Mouse (Mus musculus): ENCODE data around the gene Ippk.

The Ippk gene

GRCm38 (mm10) chr13:49420754-49421605 lies at the start of gene Ippk:
TSS of gene Ippk (plus strand) at chr13:49421249.
- ATAC-seq (ENCODE audit: insufficient number of reproducible peaks, low FRiP score, low TSS enrichment) = peak; percentile 99

DNA sequence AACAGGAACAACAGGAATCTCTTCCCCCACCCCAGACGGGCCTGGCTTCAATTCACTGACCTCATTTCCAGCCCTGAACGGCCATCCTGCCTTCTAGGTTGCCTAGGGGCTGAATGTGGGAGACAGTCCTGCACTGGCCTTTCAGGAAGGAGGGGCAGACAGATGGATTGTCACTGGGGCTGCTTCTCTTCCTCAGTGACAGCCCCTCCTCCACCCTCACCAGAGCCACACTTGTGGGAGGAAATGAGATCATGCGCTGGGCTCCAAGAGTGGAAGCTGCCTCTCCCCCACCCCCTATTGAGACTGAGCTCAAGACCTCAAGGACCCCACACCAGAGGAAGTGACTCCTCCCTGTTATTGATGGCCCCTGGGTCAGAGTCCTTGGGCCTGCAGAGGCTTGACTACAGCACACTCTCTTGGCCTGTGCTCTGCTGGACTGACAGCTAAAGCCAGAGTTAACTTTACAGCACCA lies 49.6 kb upstream of the Ippk start:
- peak; percentile 60; the same call in 1 of the 2 replicates for ATAC-seq (ENCODE audit: insufficient number of reproducible peaks, low FRiP score, low TSS enrichment)

DNA sequence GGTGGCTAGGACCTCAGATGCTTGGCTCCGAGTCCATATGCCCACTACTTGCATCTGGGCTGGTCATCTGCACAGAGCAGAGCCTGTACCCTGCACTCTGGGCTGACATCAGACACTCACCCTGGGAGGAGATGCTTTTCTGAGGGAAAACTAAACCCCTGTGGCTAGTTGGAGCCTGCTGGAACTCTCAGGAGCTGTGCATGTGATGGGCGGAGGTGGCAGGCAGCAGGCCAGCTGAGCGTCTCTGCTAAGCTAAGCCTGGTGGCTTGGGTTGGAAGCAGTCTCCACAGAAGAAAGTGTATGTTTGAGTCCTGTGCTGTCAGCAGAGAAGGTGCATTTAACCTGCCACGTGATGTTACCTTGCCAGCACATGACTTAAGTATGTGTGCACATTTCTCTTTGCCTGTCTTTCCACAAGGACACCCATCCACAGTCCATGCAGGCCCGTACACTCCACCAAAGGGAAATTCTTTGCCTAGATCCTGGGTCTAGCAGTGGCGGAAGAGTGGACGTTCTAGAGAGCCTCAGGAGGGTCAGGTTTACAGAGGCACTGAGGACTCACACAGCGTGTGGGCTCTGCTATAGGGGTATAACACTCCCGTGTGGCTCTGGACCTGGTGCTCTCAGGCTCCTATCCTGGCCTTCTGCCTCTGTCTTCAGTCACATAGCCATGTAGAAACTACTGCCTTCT lies 48.5 kb upstream of the Ippk start:
- 0 out of 2 replicates have a peak, but pooled peaks have one; percentile 52 for ATAC-seq (ENCODE audit: insufficient number of reproducible peaks, low FRiP score, low TSS enrichment)

GRCm38 (mm10) chr13:49374304-49374703 lies 46.7 kb upstream of the Ippk start:
- no peak for ATAC-seq (ENCODE audit: insufficient number of reproducible peaks, low FRiP score, low TSS enrichment)

- ATAC-seq (ENCODE audit: insufficient number of reproducible peaks, low FRiP score, low TSS enrichment) = no peak
These were observed 46.3 kb upstream of the Ippk start for GRCm38 (mm10) chr13:49374730-49375129.

DNA sequence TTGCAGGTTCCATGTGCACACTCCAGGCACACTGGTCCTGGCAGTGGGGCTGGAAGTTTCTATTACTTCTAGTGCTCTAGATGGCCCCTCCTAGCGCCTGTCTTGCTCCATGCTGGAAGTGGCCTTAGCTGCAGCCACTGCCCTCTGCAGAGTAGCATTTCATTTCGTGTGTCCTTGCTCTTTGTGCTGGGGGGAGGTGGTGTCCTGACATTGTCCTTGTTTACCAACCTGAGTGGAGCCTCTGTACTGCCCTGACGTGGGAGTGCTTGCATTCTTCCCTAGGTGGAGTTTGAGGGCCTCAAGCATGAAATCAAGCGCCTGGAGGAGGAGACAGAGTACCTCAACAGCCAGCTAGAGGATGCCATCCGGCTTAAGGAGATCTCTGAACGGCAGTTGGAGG lies 43.4 kb upstream of the Ippk start:
- ATAC-seq (ENCODE audit: insufficient number of reproducible peaks, low FRiP score, low TSS enrichment) = no peak

DNA sequence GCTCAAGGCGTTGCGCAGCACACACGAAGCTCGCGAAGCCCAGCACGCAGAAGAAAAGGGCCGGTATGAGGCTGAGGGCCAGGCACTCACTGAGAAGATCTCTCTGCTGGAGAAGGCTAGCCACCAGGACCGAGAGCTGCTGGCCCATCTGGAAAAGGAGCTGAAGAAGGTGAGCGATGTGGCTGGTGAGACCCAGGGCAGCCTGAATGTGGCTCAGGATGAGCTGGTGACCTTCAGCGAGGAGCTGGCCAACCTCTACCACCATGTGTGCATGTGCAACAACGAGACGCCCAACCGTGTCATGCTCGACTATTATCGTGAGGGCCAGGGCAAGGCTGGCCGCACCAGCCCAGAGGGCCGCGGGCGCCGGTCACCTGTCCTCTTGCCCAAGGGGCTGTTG lies 41.7 kb upstream of the Ippk start:
- no peak for ATAC-seq (ENCODE audit: insufficient number of reproducible peaks, low FRiP score, low TSS enrichment)

GRCm38 (mm10) chr13:49381230-49381629 lies 39.8 kb upstream of the Ippk start:
- peak; percentile 79 for ATAC-seq (ENCODE audit: insufficient number of reproducible peaks, low FRiP score, low TSS enrichment)

DNA sequence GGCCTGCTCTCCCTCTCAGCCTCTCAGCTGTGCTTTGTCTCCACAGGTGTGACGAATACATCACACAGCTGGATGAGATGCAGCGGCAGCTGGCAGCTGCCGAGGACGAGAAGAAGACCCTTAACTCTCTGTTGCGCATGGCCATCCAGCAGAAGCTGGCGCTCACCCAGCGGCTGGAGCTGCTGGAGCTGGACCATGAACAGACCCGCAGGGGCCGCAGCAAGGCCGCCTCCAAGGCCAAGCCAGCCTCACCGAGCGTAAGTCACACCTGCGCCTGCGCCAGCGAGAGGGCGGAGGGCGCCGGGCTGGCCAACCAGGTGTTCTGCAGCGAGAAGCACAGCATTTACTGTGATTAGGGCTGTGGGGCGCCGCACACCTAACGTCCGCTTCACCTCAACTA lies 38.1 kb upstream of the Ippk start:
- no peak for ATAC-seq (ENCODE audit: insufficient number of reproducible peaks, low FRiP score, low TSS enrichment)

GRCm38 (mm10) chr13:49384751-49385463 lies 36.1 kb upstream of the Ippk start:
- no peak for ATAC-seq (ENCODE audit: insufficient number of reproducible peaks, low FRiP score, low TSS enrichment)

DNA sequence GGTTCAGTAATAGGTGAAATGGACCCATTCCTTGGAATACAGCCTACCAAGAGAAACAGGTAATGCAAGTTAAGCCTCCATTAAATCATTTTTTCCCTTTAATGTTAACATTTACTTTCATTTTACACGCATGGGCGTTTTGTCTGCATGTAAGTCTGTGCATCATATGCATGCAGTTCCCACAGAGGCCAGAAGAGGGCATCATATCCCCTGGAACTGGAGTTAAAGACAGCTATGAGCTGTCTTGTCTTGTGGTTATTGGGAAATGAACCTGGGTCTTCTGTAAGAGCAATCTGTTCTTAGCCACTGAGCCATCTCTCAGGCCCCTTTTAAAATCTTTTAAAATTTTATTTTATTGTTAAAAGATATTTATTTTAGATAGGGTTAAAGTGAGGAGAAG lies 29.7 kb upstream of the Ippk start:
- no peak for ATAC-seq (ENCODE audit: insufficient number of reproducible peaks, low FRiP score, low TSS enrichment)

DNA sequence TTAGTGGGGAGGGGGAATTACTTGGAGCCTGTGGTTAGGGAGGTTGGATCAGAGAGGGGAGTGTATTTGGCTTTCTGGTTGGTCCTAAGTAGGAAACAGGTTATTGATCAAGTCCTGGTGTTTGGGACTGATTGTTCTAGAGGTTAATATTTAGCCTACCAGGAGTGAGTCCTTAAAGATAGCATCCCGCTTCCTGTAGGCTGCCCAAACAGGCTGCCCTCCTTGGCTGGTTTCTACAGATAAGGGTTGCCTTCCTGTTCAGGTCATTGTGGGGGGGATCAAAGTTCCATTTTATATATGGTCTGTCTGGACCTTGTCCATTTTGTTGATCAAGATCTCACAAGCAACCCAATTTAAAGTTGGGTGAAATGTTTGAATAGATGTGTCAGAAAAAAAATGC lies 27.5 kb upstream of the Ippk start:
- ATAC-seq (ENCODE audit: insufficient number of reproducible peaks, low FRiP score, low TSS enrichment) = no peak

GRCm38 (mm10) chr13:49394886-49395447 lies 26.1 kb upstream of the Ippk start:
- no peak for ATAC-seq (ENCODE audit: insufficient number of reproducible peaks, low FRiP score, low TSS enrichment)

DNA sequence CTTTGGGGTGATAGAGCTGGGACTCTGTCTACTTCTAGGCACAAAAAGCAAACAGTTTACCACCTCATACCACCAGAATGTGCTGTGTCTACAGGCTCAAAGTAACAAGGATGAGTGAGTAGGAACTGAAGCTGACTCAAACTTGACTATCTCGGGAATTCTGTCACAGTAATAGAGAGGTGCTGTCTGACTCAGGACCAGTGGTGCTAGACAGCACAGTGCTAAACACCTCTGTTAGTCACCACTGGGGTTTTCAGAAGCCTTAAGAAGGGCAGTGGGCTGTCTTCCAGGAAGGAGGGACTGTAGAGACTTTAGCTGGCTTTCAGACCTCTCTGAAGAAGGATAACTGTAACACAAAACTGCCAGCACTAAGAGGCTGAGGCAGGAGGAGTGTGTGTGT lies 24.3 kb upstream of the Ippk start:
- no peak for ATAC-seq (ENCODE audit: insufficient number of reproducible peaks, low FRiP score, low TSS enrichment)

GRCm38 (mm10) chr13:49398191-49398590 lies 22.9 kb upstream of the Ippk start:
- no peak for ATAC-seq (ENCODE audit: insufficient number of reproducible peaks, low FRiP score, low TSS enrichment)

DNA sequence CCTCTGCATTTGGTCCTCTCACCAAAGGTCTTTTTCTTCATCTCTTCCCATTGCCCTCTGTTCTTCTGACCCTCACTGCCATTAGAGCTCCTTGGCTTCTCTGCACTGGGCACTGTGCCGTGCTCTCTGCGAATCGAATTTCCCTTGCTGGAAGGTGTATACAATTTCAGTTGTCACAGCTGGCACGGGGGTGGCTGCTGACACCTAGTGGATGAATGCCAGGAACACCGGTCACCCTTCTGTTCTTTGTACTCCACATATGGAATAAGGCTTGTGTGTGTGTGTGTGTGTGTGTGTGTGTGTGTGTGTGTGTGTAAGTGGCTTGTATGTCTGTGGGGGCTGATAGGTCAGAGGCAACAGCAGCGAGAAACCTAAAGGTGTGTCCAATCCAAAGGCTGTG lies 20.9 kb upstream of the Ippk start:
- ATAC-seq (ENCODE audit: insufficient number of reproducible peaks, low FRiP score, low TSS enrichment) = no peak

GRCm38 (mm10) chr13:49402628-49403027 lies 18.4 kb upstream of the Ippk start:
- ATAC-seq (ENCODE audit: insufficient number of reproducible peaks, low FRiP score, low TSS enrichment) = no peak

GRCm38 (mm10) chr13:49407795-49408194 lies 13.3 kb upstream of the Ippk start:
- no peak for ATAC-seq (ENCODE audit: insufficient number of reproducible peaks, low FRiP score, low TSS enrichment)

DNA sequence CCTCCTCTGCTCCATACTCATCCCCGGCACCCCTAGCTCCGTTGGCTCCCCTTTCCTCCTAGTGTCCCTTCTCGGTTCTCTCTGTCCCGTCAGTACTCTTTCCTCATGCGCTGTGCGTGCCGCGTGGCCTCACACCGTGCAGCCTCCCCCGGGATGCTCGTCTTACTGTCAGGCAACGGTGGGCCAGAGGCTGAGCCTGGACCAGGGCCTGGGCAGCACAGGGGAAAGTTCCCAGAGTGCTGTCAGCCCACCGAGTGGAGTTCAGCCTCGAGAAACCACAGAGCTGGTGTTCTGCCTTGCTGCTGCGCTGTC lies 513 bp downstream of the Ippk start:
- peak; percentile 3; the same call in 1 of the 2 replicates for ATAC-seq (ENCODE audit: insufficient number of reproducible peaks, low FRiP score, low TSS enrichment)

GRCm38 (mm10) chr13:49421959-49422358 lies 910 bp downstream of the Ippk start:
- ATAC-seq (ENCODE audit: insufficient number of reproducible peaks, low FRiP score, low TSS enrichment) = no peak

DNA sequence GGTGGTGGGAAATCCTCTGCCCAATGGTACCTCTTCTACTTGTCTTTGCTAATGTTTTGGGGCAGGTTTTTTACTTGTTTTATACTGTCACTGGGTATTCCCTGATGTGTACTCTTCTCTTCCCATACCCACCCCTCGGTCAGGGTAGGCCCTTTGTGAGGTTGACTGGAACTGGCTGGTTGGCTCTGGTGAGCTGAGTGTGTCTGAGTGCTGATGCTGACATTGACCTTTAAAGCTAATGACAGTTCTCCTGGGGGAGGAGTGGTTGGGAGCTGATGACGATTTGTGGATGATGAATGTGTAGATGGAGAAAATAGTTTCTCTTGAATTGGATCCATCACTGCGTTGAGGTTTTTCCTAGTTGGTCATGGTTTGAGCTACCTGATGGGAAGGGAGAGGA lies 5.7 kb downstream of the Ippk start:
- ATAC-seq (ENCODE audit: insufficient number of reproducible peaks, low FRiP score, low TSS enrichment) = no peak
